Mouse (Mus musculus): Measurements from ENCODE around the gene Sirt2.

DNA sequence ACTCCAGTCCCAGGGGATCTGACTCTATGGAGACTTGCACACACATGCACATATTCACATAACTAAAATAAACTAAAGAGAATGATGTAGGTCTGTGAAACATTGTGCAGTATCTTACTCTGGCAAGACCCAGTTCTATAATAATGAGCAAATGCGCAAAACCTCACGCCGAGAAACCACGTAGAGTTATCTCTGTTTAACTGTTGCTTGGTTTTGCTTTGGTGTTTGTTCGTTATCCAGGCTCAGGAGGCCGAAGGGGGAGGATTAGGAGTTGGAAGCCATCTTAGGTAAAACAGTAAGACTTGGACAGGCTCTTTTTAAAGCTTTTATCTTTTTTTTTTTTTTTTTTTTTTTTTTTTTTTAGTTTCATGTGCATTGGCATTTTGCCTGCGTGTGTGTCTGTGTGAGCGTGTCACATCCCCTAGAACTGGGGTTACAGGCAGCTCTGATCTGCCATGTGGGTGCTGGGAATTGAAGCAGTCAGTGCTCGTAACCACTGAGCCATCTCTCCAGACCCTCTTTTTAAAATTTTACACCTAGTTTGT is 3.0 kb downstream of the Sirt2 start:
- TF ChIP-seq CTCF (IDR thresholded peaks at IDR 0.05; ENCODE audit: control insufficient read depth, insufficient read depth, insufficient replicate concordance, low read depth, low read length), result no peak
- no peak for TF ChIP-seq POLR2A (IDR thresholded peaks at IDR 0.05; ENCODE audit: control insufficient read depth, low read depth, low read length)

All from testis, adult 2 months (tissue).